Mouse (Mus musculus): ENCODE data around the gene Nkx1-1.

The Nkx1-1 gene

GRCm38 (mm10) chr5:33433201-33434138 lies at the start of gene Nkx1-1:
TSS of gene Nkx1-1 (minus strand) at chr5:33433976.
- no peak for DNase-seq (ENCODE audit: low read depth, low spot score)

GRCm38 (mm10) chr5:33481318-33481685 lies 47.5 kb upstream of the Nkx1-1 start:
- DNase-seq (ENCODE audit: low read depth, low spot score), result no peak

- no peak for DNase-seq (ENCODE audit: low read depth, low spot score)
These were observed 47.0 kb upstream of the Nkx1-1 start for GRCm38 (mm10) chr5:33480582-33481317.

- DNase-seq (ENCODE audit: low read depth, low spot score), result no peak
These were observed 31.7 kb upstream of the Nkx1-1 start for GRCm38 (mm10) chr5:33465464-33465863.

- DNase-seq (ENCODE audit: low read depth, low spot score), result no peak
These were observed 30.6 kb upstream of the Nkx1-1 start for GRCm38 (mm10) chr5:33464390-33464789.

GRCm38 (mm10) chr5:33459111-33459510 lies 25.3 kb upstream of the Nkx1-1 start:
- no peak for DNase-seq (ENCODE audit: low read depth, low spot score)

- no peak for DNase-seq (ENCODE audit: low read depth, low spot score)
These were observed 24.4 kb upstream of the Nkx1-1 start for GRCm38 (mm10) chr5:33458132-33458622.

- no peak for DNase-seq (ENCODE audit: low read depth, low spot score)
These were observed 22.0 kb upstream of the Nkx1-1 start for GRCm38 (mm10) chr5:33455737-33456136.

GRCm38 (mm10) chr5:33443794-33444193 lies 10.0 kb upstream of the Nkx1-1 start:
- DNase-seq (ENCODE audit: low read depth, low spot score), result no peak

- peak; percentile 49 for DNase-seq (ENCODE audit: low read depth, low spot score)
These were observed 9.3 kb upstream of the Nkx1-1 start for GRCm38 (mm10) chr5:33442927-33443710.

- DNase-seq (ENCODE audit: low read depth, low spot score), result no peak
These were observed 4.4 kb upstream of the Nkx1-1 start for GRCm38 (mm10) chr5:33438214-33438613.

- DNase-seq (ENCODE audit: low read depth, low spot score), result no peak
These were observed 2.2 kb upstream of the Nkx1-1 start for GRCm38 (mm10) chr5:33435941-33436340.

- DNase-seq (ENCODE audit: low read depth, low spot score), result no peak
These were observed 1.4 kb upstream of the Nkx1-1 start for GRCm38 (mm10) chr5:33435151-33435550.

GRCm38 (mm10) chr5:33434141-33434780 lies 485 bp upstream of the Nkx1-1 start:
- no peak for DNase-seq (ENCODE audit: low read depth, low spot score)

GRCm38 (mm10) chr5:33432057-33432935 lies 1.5 kb downstream of the Nkx1-1 start:
- no peak for DNase-seq (ENCODE audit: low read depth, low spot score)

GRCm38 (mm10) chr5:33431173-33432005 lies 2.4 kb downstream of the Nkx1-1 start:
- DNase-seq (ENCODE audit: low read depth, low spot score), result no peak

GRCm38 (mm10) chr5:33430511-33431172 lies 3.1 kb downstream of the Nkx1-1 start:
- DNase-seq (ENCODE audit: low read depth, low spot score), result no peak

- DNase-seq (ENCODE audit: low read depth, low spot score), result no peak
These were observed 3.7 kb downstream of the Nkx1-1 start for GRCm38 (mm10) chr5:33430106-33430505.

- no peak for DNase-seq (ENCODE audit: low read depth, low spot score)
These were observed 6.3 kb downstream of the Nkx1-1 start for GRCm38 (mm10) chr5:33427461-33427860.
